Mouse (Mus musculus): Measurements from ENCODE around the gene Rsph4a.

DNA sequence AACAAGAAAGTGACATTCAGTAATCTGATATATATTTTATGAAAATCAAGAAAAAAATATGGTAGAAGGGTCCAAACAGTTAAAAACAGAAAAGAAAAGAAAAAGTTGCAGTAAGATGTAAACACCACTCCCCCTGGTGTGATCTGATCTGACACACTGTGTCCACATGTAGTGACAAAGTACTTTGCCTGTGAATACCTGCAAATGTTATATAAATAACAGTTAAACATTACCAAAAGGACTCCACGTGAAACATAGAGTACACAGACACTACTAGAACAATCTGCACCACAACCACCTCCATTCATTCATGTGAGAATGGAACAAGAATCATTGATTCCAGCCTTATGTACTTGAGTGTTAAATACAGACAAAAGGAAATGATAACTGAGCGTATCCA is 38.9 kb upstream of the Rsph4a start:
- no peak for TF ChIP-seq CTCF (IDR thresholded peaks at IDR 0.05; ENCODE audit: low read depth, low read length)
- TF ChIP-seq EP300 (IDR thresholded peaks at IDR 0.05; ENCODE audit: insufficient read depth, low read depth, low read length) = no peak
- no peak for TF ChIP-seq POLR2A (IDR thresholded peaks at IDR 0.05; ENCODE audit: insufficient read depth, low read length)

Measured in ES-Bruce4 (cell line).